Mouse (Mus musculus): ENCODE measurements around the gene Exosc10.

Exosc10 gene

GRCm38 (mm10) chr4:148573222-148573621 is 15.0 kb downstream of the Exosc10 start:
- DNase-seq = no peak

GRCm38 (mm10) chr4:148580765-148581164 is 22.5 kb downstream of the Exosc10 start:
- no peak for DNase-seq

- DNase-seq = no peak
Measured at GRCm38 (mm10) chr4:148581422-148581821, 23.2 kb downstream of the Exosc10 start.

GRCm38 (mm10) chr4:148583257-148583656 is 25.0 kb downstream of the Exosc10 start:
- no peak for DNase-seq

- DNase-seq = no peak
Measured at GRCm38 (mm10) chr4:148586648-148587047, 28.4 kb downstream of the Exosc10 start.

GRCm38 (mm10) chr4:148588793-148589192 is 30.6 kb downstream of the Exosc10 start:
- no peak for DNase-seq

GRCm38 (mm10) chr4:148589565-148589964 is 31.3 kb downstream of the Exosc10 start:
- DNase-seq = no peak

GRCm38 (mm10) chr4:148590421-148591170 is 32.4 kb downstream of the Exosc10 start:
- no peak for DNase-seq

- DNase-seq = peak; percentile 98
Measured at GRCm38 (mm10) chr4:148591171-148591630, 33.0 kb downstream of the Exosc10 start, which contains the start of gene Srm. Gene Srm (plus strand): TSS chr4:148591503.

GRCm38 (mm10) chr4:148591637-148592380 is 33.6 kb downstream of the Exosc10 start:
- DNase-seq = no peak

- DNase-seq = no peak
Measured at GRCm38 (mm10) chr4:148593996-148594395, 35.8 kb downstream of the Exosc10 start.

GRCm38 (mm10) chr4:148595916-148596315 is 37.7 kb downstream of the Exosc10 start:
- DNase-seq = no peak

- no peak for DNase-seq
Measured at GRCm38 (mm10) chr4:148596731-148597130, 38.5 kb downstream of the Exosc10 start.

GRCm38 (mm10) chr4:148598826-148599225 is 40.6 kb downstream of the Exosc10 start:
- no peak for DNase-seq

- DNase-seq = no peak
Measured at GRCm38 (mm10) chr4:148600316-148600715, 42.1 kb downstream of the Exosc10 start.

GRCm38 (mm10) chr4:148601871-148602270 is 43.6 kb downstream of the Exosc10 start:
- DNase-seq = no peak

- DNase-seq = no peak
Measured at GRCm38 (mm10) chr4:148602357-148603120, 44.3 kb downstream of the Exosc10 start, which contains the start of gene Masp2. Gene Masp2 (plus strand): TSS chr4:148602554.

GRCm38 (mm10) chr4:148603376-148604139 is 45.3 kb downstream of the Exosc10 start:
- no peak for DNase-seq

GRCm38 (mm10) chr4:148604141-148604540 is 45.9 kb downstream of the Exosc10 start:
- no peak for DNase-seq

- peak; percentile 78 for DNase-seq
Measured at GRCm38 (mm10) chr4:148604541-148605165, 46.4 kb downstream of the Exosc10 start.

- peak; percentile 85 for DNase-seq
Measured at GRCm38 (mm10) chr4:148607758-148608157, 49.5 kb downstream of the Exosc10 start.

- DNase-seq = no peak
Measured at GRCm38 (mm10) chr4:148609805-148610204, 51.6 kb downstream of the Exosc10 start.
